Mouse (Mus musculus) left cerebral cortex, postnatal 25 days (tissue): Measurements from ENCODE around the gene Vsx2. TPM values are rescaled to one million over a fixed set of nuclear protein-coding genes. Genes with fewer than 3 reads are reported as not detected.

Experiments used
- DNase-seq, 2 experiments: peaks; one replicate each; pipeline ENCODE4 v3.0.0; 2022; ENCODE audit warnings: low spot score in 2 of 2, mixed read lengths in 1 of 2
- intact Hi-C: fragments of 180-260 bp; cut with DNase I; formaldehyde crosslinking; loops from one replicate; pipeline ENCODE4 v1.15.1; 2025
- total RNA-seq, 2 experiments: library from RNA; stranded (reverse); gene quantifications; 2 replicates each; pipeline ENCODE4 v1.2.3; 2021

Vsx2 gene
- total RNA-seq, 2 experiments from 2014 or later: 0.14 to 0.18 TPM

- intact Hi-C loops: no loop called here
- DNase-seq: no peak
Measured at GRCm38 (mm10) chr12:84570694-84571415, 1.3 kb downstream of the Vsx2 start.

- intact Hi-C loops: no loop called here
- no peak for DNase-seq
Measured at GRCm38 (mm10) chr12:84571466-84572340, 2.1 kb downstream of the Vsx2 start.

- intact Hi-C loops: no loop called here
- no peak for DNase-seq
Measured at GRCm38 (mm10) chr12:84572341-84572720, 2.8 kb downstream of the Vsx2 start.

GRCm38 (mm10) chr12:84573094-84573493 lies 3.5 kb downstream of the Vsx2 start:
- no peak for DNase-seq
- intact Hi-C loops: no loop called here

- intact Hi-C loops: no loop called here
- DNase-seq: no peak
Measured at GRCm38 (mm10) chr12:84577768-84578439, 8.3 kb downstream of the Vsx2 start.

- intact Hi-C loops: no loop called here
- no peak for DNase-seq
Measured at GRCm38 (mm10) chr12:84578440-84578770, 8.8 kb downstream of the Vsx2 start.

GRCm38 (mm10) chr12:84581285-84581684 lies 11.7 kb downstream of the Vsx2 start:
- no peak for DNase-seq
- intact Hi-C loops: no loop called here

GRCm38 (mm10) chr12:84589825-84590761 lies 20.5 kb downstream of the Vsx2 start:
- peak; percentile 95 to 96 for DNase-seq
- intact Hi-C loops: loop anchor here (2.0 kb wide), 1 partner anchor 119 kb away; no protein-coding TSS in a partner anchor

GRCm38 (mm10) chr12:84598324-84598723 lies 28.8 kb downstream of the Vsx2 start:
- intact Hi-C loops: no loop called here

GRCm38 (mm10) chr12:84604001-84604400 lies 34.4 kb downstream of the Vsx2 start:
- no peak for DNase-seq
- intact Hi-C loops: no loop called here

More at GRCm38 (mm10) chr12:84598324-84598723, 28.8 kb downstream of the Vsx2 start:
- no peak for DNase-seq

GRCm38 (mm10) chr12:84605860-84606259 lies 36.3 kb downstream of the Vsx2 start:
- DNase-seq: no peak
- intact Hi-C loops: no loop called here

- DNase-seq: no peak
- intact Hi-C loops: loop anchor here (10.0 kb wide), 1 partner anchor 383 kb away; the partner anchor contains the start of gene Ylpm1
Measured at GRCm38 (mm10) chr12:84611718-84612117, 42.2 kb downstream of the Vsx2 start.

- no peak for DNase-seq
- intact Hi-C loops: loop anchor here (10.0 kb wide), 1 partner anchor 382 kb away; the partner anchor contains the start of gene Ylpm1
Measured at GRCm38 (mm10) chr12:84612518-84612917, 43.0 kb downstream of the Vsx2 start.

- no peak for DNase-seq
Measured at GRCm38 (mm10) chr12:84614001-84614400, 44.4 kb downstream of the Vsx2 start.

GRCm38 (mm10) chr12:84614524-84614923 lies 45.0 kb downstream of the Vsx2 start:
- DNase-seq: peak; percentile 34 to 86
- intact Hi-C loops: loop anchor here (10.0 kb wide), 1 partner anchor 380 kb away; the partner anchor contains the start of gene Ylpm1

More at GRCm38 (mm10) chr12:84614001-84614400, 44.4 kb downstream of the Vsx2 start:
- intact Hi-C loops: loop anchor here (10.0 kb wide), 1 partner anchor 381 kb away; the partner anchor contains the start of gene Ylpm1

- intact Hi-C loops: loop anchor here (10.0 kb wide), 1 partner anchor 378 kb away; the partner anchor contains the start of gene Ylpm1
- peak; percentile 91 to 96 for DNase-seq
Measured at GRCm38 (mm10) chr12:84616977-84617630, 47.5 kb downstream of the Vsx2 start, which contains the start of gene Abcd4. TSS of gene Abcd4 (minus strand) at chr12:84617413.

GRCm38 (mm10) chr12:84617663-84618062 lies 48.1 kb downstream of the Vsx2 start:
- intact Hi-C loops: loop anchor here (10.0 kb wide), 1 partner anchor 377 kb away; the partner anchor contains the start of gene Ylpm1
- DNase-seq: peak in 1 of 2 experiments; percentile 10

GRCm38 (mm10) chr12:84620975-84621374 lies 51.4 kb downstream of the Vsx2 start:
- peak in 1 of 2 experiments; percentile 12 for DNase-seq
- intact Hi-C loops: no loop called here
